Mouse (Mus musculus): ENCODE results near the gene Irgc1.
"Not testable (repeated sequence)": the region's sequence is repeated elsewhere in the genome, so short reads cannot be mapped to it uniquely, and the experiment has no call there.

The Irgc1 gene

DNA sequence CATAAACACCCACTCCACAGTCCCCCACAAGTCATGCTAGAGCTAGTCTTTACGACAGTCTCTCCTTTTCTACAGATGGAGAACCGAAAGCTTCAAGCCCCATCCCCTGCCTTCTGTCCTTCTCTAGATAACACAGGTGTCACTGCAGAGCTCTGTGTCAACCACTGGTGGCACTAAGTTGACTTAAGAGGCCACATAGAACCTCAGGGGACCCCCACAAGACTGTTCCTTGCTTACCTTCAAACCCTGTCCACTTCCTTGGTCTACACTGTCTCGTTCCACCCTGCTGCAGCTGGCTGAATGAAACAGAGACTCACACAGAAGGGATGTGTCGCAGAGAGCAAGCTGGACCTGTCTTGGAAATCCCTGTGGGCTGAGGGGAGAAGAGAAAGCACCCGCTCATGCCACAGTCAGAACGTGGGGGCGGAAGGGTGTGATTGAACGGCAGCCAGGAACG lies at the start of gene Irgc1:
Irgc1 (minus strand) TSS at position 443 of the 457 bp plus-strand sequence.
- peak; percentile 74 for DNase-seq (ENCODE audit: low spot score in 2 of 2)

GRCm38 (mm10) chr7:24501492-24501891 lies 49.4 kb upstream of the Irgc1 start:
- DNase-seq (ENCODE audit: low spot score in 2 of 2): peak in 1 of 2 experiments; percentile 40

DNA sequence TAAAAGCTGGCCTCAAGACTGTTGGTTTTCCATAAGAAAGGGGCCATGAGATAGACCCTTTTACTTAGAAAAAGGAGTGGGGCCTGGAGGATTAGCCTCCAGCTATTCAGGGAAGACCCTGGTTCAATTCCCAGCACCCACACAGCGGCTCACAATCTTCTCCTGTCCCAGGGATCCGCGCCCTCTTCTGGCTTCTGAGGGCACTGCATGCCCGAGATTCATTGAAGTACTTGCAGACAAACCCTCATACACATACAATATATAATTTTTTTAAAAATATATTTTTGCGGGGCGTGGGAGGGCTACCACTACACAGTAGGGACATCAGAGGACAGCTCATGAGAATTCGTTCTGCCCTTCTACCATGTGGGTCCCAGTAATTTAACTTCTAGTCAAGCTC lies 48.8 kb upstream of the Irgc1 start:
- peak in 1 of 2 experiments; percentile 34 for DNase-seq (ENCODE audit: low spot score in 2 of 2)

DNA sequence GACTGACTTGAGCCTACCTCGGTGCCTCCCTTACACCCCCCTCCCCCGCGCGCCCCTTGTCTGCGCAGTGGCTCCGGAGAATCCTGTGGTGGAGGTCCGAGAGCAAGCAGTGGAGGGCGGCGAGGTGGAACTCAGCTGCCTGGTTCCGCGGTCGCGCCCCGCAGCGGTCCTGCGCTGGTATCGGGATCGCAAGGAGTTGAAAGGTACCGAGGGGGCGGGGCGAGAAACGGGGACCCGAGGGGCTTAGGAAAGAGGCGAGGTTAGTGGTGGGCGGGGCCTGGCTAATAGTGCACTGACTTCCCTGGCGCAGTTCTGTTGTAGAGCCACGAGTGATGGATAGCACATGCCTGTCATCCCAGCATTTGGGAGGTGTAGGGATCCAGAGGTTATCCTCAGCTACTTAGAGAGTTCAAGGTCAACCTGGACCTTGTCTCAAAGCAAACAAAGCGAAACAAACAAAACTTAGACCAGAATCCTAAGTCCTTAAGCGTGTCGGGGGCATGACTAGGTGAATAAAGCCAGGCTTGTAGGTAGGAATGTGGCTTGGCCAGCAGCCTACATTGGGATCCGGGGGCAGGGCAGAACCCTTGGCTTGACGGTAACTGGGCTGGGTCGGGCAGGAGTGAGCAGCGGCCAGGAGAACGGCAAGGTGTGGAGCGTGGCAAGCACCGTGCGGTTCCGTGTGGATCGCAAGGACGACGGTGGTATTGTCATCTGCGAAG lies 47.9 kb upstream of the Irgc1 start:
- DNase-seq (ENCODE audit: low spot score in 2 of 2): no peak

DNA sequence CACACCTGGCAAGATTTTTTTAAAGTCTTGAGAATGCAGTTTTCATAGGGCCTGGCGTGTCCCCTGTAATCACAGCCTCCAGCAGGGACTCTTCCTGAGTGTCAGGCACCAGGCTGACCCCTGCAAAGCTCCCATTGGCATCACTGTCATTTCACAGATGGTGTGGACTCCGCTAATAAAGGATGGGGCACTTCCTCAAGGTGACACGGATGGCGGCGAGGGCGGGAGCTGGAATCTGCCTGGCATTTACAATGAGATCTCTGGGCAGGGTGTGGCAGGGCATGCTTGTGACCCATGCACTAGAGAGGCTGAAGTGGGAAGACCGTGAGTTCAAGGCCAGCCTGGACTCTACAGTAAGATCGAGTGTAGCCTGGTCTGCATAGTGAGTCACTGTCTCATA lies 36.2 kb upstream of the Irgc1 start:
- DNase-seq (ENCODE audit: low spot score in 2 of 2): no peak

DNA sequence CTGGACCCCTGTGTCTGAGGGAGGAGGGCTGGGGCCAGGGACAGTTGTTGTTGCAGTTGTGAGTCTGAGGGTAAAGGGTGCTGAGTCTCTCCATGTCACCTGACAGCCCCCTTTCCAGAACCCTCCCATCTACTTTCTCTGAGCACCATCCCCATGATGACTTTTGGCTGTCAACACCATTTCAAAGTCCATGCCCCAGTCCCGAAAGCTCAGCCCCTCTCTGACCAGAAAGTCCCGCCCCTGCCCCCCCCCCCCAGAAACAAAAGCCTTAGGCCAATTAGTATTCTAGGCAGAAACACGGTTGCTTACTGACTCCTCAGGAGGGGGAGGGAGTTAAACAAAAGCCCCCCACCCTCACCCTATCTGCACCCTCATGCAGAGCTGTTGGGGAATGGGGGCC lies 35.3 kb upstream of the Irgc1 start:
- no peak for DNase-seq (ENCODE audit: low spot score in 2 of 2)

GRCm38 (mm10) chr7:24486654-24487130 lies 34.6 kb upstream of the Irgc1 start:
- DNase-seq (ENCODE audit: low spot score in 2 of 2): no peak

DNA sequence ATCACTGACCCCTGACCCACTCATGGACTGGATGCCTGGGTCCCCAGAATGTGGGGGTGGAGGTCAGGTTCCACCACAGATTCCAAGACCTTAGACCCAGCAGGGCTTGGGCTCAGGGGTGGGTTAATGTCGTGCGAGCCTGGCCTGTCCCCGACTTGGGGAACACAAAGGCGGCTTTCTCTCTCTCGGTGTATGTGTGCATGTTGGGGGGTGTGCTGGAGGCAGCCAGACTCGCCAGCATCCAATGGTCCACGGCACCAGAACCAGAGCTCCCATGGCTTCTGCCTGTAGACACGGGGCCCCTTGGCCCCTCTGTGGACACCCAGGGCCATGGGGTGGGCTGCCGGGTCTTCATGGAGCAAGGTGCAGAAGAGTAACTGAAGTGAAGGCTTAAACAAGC lies 33.4 kb upstream of the Irgc1 start:
- no peak for DNase-seq (ENCODE audit: low spot score in 2 of 2)

DNA sequence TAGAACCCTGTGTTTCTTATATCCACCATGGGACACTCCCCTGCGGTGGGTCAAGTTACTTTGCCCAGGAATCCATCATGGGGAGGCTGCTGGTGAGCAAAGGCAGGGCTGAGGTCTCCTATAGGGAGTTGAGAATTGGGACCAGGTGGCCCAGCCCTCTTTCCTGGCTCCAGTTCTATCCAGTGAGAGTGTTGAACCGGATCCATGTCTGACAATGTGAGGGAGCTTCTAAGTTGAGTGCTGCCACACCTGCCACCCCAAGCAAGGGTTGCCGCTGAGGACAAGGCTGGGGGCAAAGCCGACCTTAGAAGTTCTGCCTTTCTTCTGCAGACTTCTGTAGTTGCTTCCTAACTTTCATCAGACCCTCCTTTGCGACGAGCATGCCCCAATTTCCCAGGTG lies 31.2 kb upstream of the Irgc1 start:
- not testable (repeated sequence) for DNase-seq (ENCODE audit: low spot score in 2 of 2)

- no peak for DNase-seq (ENCODE audit: low spot score in 2 of 2)
These were observed 30.3 kb upstream of the Irgc1 start for GRCm38 (mm10) chr7:24482208-24483020.

GRCm38 (mm10) chr7:24481474-24482207 lies 29.5 kb upstream of the Irgc1 start, which contains the start of gene Cadm4:
Gene Cadm4 (plus strand): TSS chr7:24482023.
- peak; percentile 80 to 82 for DNase-seq (ENCODE audit: low spot score in 2 of 2)

GRCm38 (mm10) chr7:24480986-24481473 lies 28.9 kb upstream of the Irgc1 start:
- no peak for DNase-seq (ENCODE audit: low spot score in 2 of 2)

GRCm38 (mm10) chr7:24480121-24480941 lies 28.2 kb upstream of the Irgc1 start:
- no peak for DNase-seq (ENCODE audit: low spot score in 2 of 2)

DNA sequence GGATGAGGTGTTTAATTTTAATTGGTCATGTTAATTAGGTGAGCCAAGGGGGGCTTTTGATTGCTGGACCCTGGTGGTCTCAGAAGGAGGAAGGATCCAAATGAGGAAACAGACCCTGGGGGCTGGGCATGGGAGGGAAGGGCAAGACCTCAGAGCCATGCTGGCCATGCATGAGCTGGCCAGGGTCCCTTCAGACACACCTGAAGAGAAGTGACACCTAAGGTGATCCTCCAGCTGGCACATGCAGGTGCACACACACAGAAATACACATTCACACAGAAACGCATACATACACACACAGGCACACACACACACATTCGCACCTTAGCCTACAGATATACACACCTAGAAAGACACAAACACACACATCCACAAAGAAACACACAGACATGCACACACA lies 27.6 kb upstream of the Irgc1 start:
- no peak for DNase-seq (ENCODE audit: low spot score in 2 of 2)

DNA sequence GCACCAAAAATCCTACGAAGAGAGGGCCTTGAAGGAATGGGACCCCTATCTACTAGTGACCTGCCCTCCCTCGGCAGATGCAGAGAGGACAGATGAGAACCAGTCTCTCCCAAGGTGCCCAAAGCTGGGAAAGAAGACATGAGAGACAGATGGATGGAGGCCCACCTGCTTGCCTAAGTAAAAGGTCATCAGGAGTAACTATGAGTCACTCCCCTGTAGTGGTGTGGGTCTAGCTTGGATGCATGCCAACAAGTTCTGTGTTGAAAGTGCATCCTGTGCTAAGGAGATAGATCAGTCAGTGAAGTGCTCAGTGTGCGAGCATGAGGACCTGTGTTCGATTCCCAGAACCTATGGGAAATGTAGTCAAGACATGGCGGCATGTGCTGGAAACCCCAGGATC lies 26.8 kb upstream of the Irgc1 start:
- DNase-seq (ENCODE audit: low spot score in 2 of 2): no peak

GRCm38 (mm10) chr7:24476856-24477255 lies 24.8 kb upstream of the Irgc1 start:
- no peak for DNase-seq (ENCODE audit: low spot score in 2 of 2)

DNA sequence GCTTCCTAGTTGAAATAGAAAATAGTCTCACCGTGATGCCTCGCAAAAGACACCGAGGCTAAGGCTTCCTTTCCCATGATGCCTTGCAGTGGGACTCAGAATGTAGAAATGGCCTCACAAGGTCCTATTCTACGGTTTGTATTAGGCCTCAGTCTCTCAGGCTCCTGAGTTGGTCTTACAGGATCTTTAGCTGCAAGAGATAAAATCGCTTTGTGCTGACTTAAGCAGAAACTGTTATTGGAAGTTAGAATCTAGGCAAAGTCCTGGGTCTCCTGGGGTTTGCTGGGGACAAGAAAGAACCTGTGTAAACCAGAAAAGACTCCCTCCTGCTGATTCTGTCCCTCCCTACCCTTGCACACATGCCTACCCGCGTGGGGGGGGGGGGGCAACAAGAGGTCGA lies 24.2 kb upstream of the Irgc1 start:
- DNase-seq (ENCODE audit: low spot score in 2 of 2): no peak

DNA sequence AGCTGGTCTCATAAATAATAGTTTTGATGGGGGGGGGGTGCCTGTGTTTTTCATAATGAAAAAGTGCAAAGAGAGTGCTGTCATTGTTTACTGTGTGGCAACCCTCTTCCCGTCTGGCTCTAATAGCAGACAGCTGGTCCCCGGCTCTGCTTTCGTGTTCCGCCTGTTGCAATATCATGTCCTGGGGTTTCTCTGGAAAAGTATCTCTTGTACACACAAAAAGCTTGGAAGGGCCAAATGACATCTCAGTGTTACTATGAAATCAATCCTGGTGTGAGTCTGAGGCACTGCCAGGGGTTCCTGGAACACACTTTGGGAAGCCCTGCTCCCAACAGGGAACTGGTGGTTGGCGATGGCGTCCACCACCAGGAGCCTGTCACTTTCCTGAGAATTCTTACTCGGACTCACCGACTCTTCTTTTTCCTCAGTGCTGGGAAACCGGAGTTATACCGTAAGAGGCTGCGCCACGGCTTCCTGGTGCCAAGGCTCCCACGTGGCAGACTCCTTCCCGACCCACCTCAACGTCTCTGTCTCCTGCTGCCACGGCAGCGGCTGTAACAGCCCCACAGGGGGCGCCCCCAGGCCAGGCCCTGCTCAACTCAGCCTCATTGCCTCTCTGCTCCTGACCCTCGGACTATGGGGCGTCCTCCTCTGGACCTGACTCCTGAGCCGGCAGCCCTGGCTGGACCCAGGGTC lies 22.9 kb upstream of the Irgc1 start:
- no peak for DNase-seq (ENCODE audit: low spot score in 2 of 2)

DNA sequence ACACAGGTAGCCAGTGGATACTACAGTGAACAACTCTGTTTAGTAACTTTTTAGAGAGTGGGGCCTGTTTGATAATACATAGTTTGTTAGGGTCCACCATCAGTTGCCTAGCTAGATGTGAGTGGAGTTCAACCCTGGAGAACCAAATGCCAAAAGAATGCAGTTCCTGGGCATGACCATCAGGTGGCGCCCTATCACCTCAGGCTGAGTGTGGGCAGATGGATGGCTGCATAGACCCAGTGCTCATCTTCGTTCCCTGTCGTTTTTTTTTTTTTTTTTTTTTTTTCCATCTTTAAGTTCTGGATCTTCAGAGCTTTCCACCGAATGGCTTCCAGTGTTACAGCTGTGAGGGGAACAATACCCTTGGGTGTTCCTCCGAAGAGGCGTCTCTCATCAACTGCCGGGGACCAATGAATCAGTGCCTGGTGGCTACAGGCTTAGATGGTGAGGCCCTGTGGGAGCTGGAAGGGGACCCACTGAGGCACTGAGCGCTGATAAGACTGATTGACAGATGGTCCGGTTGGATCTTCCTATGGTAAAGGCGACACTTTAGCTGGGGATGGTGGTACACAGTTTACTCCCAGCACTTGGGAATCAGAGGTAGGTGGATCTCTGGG lies 21.9 kb upstream of the Irgc1 start:
- DNase-seq (ENCODE audit: low spot score in 2 of 2): peak; percentile 48 to 58

DNA sequence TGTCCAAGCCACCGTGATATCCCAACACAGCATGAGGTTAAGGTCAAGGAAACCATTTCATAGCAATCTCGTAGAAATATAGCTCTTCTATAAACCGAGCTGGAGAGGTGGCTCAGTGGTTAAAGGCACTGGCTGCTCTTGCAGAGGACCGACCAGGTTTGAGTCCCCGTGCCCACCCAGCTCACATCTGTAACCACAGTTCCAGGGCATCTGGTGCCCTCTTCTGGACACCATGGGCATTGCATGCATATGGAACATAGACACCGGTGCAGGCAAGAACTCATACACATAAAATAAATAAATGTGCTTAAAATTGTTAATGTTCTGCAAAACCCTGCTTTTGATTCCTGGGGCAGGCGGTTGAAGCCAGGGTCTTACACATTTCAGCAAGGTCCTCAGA lies 20.8 kb upstream of the Irgc1 start:
- no peak for DNase-seq (ENCODE audit: low spot score in 2 of 2)

Measured in spleen, postnatal 36 days (tissue).